Mouse (Mus musculus) left cerebral cortex, adult 11 months (tissue): ENCODE measurements around the gene Rpl18.

ENCODE experiments used
- DNase-seq: peaks from one replicate; pipeline ENCODE4 v3.0.0; 2022; ENCODE audit warnings: low spot score

Rpl18 gene

DNA sequence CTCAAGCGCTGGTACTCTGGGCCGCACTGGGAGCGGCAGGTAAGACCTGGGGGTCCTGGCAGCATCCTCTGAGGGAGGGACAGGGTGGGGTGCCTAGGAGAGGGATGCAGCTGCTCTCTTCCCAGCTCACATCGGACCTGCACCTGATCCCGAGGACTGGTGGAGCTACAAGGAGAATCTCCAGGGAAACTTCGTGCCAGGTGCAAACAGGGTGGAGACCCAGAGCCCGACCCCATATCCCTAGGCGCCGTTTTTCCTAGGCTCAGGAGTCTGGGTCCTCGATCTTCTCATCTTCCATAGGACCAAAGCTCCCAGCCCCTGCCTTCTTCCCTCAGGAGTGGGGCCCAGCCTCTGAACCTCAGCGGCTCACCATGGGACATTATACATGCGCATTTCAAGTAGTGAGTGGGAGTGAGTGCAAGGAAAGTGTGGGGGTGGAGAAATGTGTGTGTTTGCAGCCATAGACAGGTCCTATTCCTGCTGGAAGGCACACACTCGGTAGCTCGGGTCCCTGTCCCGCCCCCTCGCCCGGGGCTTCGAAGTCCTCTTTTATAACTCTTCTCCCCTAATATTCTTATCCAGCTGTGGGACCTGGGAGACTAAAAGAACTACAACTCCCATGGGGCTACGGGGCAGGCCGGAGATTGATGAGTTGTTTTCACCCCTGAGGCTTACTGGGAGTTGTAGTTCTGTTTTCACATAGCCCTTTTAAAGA is 14.8 kb upstream of the Rpl18 start:
- DNase-seq = peak; percentile 87

DNA sequence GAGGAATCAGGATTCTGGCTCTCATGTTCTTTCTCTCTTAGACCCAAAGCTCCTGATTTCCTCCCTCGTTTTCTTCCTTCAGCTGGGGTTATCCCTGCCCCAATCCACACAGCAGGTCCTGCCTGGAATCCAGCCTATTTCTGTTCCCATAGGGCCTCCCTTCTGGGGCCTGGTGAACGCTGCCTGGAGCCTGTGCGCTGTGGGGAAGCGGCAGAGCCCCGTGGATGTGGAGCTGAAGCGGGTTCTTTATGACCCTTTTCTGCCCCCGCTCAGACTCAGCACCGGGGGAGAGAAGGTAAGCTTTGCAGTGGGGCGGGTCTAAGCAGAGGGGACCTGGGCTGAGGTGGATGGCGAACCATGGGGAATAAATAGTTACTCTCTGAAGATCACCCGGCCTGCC is 14.2 kb upstream of the Rpl18 start:
- DNase-seq = no peak

DNA sequence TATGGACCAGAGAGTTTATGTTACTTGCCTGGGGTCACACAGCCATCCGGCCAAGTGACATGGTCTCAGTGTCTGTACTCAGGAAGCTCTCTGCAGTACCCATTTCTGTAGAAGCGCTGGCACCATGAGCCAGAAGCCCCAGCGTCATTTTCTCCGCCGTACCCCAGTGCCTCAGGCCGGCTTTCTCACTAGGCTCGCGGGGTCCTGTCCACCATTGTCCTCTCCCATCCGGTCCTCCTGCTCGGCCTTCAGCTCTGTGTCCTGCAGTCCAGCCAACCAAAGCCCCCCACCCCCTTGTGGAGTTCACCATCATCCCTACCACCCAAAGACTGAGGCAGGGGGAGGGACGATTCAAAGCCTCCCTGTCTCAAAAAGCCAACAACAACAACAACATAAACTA is 13.7 kb upstream of the Rpl18 start:
- no peak for DNase-seq

DNA sequence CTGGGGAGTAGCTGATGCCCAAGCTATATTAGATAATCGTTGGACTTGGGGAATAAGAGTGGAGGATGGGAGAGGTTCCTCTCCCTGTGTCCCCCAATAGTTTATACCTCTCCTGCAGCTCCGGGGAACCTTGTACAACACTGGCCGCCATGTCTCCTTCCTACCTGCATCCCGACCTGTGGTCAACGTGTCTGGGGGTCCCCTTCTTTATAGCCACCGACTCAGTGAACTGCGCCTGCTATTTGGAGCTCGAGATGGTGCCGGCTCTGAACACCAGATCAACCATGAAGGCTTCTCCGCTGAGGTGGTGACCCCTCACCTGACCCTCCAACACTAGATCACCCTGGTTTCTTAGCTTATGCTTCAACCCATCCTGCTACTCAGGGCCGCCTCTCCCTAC is 12.9 kb upstream of the Rpl18 start:
- no peak for DNase-seq

DNA sequence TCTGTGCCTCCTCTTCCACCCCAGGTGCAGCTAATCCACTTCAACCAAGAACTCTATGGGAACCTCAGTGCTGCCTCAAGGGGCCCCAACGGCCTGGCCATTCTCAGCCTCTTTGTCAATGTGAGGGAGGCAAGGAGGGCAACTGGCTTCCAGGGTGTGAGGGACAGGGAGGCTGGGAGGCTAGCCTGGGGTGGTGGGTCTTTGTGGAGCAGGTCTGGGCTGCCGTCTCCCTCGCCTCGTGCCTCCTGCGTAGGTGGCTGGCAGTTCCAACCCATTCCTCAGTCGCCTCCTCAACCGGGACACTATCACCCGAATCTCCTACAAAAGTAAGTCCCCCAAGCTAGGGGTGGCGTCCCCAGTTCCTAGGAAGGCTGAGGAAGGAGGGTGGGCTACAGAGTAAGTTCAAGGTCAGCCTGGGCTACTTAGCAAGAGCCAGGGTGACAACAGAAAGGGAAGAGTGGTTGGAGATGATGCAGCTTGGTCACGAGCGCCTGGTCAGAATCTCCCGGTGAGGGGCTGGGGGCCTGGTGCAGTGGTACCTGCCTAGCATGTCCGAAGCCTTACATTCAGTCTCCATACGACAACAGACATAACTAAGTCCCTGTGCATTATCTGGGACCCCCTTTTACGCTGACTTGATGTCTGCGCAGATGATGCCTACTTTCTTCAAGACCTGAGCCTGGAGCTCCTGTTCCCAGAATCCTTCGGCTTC is 12.3 kb upstream of the Rpl18 start:
- DNase-seq = no peak

DNA sequence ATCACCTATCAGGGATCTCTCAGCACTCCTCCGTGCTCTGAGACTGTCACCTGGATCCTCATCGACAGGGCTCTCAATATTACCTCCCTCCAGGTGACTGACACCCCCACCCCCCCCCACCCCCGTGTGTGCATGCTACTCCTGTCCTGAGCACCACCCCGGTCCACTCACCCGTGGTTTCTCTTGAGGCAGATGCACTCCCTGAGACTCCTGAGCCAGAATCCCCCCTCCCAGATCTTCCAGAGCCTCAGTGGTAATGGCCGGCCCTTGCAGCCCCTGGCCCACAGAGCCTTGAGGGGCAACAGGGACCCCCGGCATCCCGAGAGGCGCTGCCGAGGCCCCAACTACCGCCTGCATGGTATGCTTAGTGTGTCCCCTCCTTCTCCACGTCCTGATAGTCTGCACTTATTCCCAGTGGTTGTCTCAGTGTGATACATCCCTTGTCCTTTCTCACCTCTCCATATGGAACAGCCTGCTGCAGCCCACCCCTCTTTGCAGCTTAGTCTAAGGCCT is 11.7 kb upstream of the Rpl18 start:
- DNase-seq = no peak

DNA sequence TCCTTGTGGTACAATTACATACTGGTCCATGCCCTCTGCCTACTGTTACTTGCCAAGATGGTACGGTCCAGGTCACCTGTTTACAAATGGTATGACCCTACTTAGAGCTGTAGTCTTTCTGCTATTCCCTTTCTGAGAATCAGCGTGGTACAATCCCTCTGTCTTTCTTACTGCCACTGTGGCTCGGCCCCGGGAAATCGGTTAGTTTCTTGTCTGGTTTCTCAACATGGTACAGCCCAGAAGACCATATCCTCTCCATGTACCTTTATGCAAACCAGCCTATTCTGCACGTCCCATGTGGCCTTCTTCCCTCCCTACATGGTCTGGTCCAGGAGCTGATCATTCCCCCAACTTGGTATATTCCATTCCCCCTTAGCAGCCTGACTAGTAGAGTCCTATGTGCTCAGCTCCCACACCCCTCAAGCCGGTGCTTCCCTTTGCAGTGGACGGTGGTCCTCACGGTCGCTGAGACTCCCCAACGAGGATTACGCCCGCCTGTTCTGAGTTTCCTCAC is 11.2 kb upstream of the Rpl18 start:
- peak; percentile 89 for DNase-seq

DNA sequence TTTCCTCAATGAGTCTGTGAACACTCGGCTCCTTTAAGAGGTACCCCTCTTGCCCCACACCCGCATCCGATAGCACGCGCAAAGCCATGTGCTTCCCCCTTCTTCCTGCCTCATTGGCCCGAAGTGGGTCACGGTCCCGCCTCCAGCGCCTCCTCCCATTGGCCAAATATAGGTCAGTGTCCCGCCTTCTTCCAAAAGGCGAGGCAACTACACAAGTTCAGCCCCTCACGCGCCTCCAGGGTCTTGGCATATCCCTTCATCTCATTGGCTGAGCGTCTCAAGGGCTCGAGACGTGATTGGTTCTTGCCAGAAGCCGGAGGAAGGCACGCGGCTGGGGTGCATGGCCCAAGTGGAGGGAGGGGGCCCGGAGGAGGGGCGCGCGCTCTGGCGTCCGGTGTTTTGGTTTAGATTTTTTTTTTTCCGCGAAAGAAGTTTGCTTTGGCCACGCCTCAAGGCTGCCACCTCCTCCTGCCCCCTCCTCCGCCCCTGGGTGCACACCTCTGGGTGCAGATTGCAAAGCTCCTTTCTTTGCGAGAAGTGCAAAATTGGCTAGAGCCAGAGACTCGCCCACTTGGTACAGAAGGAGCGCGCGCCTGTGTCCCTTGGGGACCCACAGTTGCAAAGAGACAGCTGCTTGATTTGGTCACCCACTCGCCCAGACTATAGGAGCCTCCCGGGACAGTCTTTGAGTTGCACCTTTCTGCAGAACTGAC is 10.4 kb upstream of the Rpl18 start, which contains the start of gene Dbp:
Gene Dbp (plus strand): TSS at position 359 of the 713 bp plus-strand sequence.
- DNase-seq = peak; percentile 100

DNA sequence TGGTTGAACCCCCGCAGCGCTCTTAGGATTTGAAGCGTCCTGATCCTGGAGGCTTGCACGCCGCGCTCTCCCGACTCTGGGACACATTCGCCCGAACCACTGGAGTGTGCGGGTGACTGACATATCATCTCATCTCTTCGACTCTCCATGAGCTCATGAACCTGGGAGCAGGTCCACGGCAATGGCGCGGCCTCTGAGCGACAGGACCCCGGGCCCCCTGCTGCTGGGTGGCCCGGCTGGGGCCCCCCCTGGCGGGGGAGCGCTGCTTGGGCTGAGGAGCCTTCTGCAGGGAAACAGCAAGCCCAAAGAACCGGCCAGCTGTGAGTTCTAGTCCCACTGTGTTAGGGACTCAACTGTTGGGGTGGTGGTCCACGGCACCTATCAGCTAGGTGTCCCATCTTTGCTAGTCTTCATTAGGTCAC is 9.8 kb upstream of the Rpl18 start:
- no peak for DNase-seq

DNA sequence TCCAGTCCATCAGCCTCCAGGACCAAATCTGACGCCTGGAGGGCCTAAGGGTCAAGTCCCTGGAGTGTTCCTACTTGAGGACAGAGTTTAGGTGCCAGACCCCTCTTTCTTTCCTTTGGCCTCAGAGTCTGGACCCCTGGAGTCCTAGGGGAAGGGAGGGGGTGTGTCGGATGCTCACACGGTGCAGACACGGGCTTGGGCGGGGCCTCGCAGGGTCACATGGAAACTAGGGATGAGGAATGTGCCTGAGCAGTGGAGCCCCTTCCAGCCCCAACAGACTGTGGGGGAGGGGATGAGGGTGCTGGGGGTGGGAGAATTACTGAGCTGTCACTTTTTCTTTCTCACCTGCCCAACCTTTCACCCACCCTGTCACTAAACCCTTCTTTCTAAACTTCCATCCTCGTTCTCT is 9.4 kb upstream of the Rpl18 start:
- peak; percentile 87 for DNase-seq

DNA sequence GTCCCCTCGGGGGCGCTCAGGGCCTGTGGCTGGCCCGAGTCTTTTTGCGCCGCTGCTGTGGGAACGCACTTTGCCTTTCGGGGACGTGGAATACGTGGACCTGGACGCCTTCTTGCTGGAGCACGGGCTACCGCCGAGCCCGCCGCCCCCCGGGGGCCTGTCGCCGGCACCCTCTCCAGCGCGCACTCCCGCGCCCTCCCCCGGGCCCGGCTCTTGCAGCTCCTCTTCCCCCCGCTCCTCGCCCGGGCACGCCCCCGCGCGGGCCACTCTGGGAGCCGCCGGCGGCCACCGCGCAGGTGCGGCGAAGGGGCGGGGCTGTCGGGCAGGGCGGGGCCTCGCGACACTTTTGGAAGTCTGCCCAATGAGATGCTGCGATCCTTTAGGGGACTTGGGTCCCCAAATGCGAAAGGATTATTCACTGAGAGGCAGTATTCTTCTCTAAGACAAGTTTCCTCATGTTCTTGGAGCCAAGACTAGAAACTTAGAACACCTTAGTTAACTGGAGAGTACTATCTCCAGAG is 8.5 kb upstream of the Rpl18 start:
- peak; percentile 84 for DNase-seq

DNA sequence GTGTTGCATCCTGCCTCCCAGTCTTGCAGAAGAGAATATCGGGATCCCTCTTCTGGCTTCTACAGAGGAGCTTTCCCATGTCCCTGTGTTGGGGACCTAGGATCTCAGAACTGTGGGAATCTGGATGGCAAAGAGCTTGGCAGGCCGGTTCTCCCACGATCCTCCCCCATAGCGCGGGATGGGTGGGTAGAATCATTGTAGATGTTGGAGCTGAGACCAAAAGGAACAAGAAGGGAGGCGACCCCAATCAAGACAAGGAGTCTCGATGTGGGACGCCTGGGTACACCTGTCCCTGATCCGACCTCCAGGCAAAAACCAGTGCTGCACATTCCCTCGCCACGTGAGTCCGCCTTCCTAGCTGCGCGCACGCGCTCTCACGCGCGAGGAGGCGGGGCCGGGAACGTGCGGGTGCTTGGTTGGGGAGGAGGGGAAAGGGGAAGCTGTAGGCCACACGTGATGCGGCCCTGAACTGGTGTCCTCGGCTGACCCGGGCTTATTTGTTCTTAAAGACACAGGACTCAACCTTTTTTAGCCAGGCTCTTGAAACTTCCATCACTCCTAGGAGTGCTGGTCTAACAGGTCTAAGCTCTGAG is 7.8 kb upstream of the Rpl18 start:
- DNase-seq = peak; percentile 94

DNA sequence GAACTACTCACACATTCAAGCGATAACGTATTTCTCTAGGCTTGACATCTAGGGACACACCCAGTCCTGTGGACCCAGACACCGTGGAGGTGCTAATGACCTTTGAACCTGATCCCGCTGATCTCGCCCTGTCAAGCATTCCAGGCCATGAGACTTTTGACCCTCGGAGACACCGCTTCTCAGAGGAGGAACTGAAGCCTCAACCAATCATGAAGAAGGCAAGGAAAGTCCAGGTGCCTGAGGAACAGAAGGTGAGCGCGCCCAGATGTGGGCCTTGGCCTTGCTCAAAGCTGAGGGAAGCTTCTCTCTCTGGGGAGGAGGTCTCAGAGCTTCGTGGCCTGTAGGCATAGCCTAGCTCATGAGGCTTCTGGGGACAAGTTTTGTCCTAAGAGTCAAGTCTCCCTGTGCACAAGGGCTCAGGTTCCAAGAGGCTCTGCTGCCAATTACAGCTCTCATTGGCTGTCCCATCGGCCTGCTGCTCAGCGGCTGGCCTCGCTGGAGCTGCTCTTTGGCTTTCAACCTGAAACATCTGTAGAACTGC is 7.0 kb upstream of the Rpl18 start:
- DNase-seq = no peak

DNA sequence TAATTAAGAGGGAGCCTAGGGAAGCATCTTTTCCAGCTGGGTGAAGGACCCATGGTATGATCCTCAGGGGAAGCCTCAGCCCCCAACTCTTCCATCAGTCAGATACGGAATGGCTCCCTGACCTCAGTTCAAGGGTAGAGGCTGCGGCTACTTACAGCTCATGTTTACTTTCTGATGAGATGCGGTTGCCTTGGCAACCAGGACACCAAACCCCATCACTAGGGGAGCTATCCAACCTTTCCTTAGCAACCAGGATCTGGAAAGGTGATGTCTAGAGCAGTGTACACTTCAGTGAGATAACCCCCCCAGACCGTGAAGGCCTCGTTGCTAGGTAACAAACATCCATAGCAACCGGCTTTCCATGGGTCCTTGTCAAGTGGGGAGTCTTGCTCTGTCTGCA is 6.2 kb upstream of the Rpl18 start:
- no peak for DNase-seq

DNA sequence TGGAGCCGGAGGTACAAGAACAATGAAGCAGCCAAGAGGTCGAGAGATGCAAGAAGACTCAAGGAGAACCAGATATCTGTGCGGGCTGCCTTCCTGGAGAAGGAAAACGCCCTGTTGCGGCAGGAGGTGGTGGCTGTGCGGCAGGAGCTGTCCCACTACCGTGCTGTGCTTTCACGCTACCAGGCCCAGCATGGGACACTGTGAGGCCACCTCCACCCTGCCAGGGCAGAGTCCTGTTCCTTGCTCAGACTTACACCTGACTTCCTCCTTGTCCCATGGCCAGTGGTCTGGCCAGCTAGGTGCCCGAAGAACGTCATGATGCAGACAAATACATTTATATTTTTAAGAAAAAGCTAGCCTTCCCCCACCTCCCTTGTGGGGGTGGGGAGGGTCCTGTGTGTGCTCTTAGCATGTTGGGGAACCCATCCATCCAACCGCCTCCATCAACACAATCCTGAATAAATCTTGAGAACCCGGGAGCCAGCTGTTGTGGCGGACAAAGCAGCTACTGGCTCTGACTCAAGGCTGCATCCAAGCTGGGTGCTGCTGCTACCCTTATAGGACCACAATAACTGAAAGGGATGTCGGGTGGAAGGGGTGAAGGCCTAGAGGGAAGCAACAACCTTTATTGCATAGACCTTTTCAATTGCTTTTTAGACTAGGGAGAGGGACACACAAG is 5.4 kb upstream of the Rpl18 start:
- no peak for DNase-seq

DNA sequence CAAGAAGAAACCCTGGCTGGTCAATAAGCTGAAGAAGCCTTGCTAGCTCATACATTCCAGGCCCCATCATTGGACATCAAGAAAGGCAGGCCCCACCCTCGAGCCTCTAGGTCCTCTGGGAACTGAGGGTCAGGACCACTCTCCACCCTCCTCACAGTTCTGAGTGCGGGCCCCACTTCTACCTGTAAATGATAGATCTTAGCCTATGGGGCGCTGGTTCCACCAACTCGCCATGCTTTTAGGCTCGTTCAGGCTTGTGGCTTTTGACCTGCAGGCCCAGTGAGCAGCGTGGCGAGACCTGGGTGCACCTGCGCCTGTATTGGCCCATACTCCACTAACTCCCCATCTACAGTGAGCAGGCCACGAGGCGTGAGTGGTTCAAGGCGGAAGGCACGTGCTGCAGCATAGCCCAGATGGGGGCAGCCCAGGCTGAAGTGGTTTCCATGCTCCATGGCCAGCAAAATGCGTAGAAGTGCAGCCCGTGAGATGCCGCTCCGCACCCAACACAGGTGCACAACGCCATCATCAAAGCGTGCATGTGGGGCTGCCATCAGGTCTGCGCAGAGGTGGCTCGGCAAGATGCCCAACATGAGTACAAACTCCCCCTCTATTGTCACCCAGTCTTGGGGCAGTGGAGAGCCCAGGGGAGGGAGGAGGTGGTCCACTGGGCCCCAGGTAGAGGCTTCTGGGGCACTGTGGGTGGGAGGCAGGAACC is 4.6 kb upstream of the Rpl18 start:
- DNase-seq = no peak

DNA sequence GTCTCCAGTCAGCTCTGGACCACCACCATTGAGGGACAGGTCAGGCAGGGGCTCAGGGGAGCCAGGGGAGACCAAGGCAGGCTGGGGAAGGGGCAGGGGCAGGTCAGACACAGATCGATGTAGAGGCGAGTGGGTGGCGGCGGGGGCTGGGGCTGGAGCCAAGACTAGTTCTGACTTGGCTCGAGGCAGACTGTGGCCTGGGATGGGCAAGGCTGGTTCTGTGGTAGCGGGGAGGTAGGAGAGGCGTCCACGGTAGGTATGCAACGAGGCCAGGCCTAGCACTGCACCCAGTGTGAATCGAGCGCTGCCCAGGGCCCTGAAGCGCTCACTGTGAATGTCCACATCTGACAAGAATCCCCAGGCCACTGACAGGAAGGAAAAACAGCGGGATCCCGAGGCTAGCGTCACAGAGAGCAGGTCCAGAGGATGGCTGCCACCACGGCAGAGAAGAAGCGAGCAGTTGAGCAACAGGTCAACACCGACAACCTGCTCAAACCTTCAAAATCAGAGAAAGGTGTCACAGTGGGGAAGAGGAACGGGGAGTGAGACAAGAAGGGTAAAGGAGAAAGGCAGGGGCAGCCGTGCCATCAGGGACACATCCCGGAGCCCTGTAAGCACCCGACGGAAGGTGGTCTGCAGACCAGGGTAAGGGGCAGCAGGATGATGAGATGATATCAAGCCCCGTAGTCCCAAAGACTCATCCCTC is 3.8 kb upstream of the Rpl18 start:
- DNase-seq = no peak

DNA sequence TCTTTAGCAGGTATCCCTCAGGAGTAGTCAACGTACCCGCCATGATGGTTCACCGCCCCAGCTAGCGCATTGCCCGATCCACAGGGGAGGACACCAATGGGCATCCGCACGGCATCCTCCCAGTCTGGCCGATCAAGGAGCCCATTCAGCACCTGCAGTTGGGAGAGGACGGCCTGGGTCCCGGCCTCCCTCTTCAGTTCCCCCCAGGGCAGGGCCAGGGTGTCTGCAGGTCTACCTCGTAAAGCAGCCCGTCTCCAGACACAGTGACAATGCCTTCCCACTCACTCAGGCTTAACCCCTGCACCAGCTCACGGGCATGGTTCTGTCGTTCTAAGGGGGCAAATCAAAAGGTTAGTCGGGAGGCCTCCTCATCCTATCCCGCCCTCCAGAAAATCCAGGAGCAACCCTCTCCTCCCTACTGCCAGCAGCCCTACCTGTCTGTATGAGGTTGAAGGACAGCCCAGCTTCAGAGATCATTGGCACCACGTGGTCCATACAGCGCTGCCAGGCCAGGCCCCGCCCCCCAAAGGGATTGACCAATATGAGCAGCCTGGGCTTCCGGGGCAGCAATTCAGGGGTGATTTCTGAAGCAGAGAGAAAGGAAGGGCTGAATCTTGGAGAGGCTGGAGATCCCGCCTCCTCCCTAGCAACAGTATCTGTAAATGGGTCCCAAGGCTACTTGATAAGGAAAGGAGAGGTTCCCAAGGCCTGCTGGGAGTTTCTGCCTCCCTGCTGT is 3.1 kb upstream of the Rpl18 start:
- DNase-seq = no peak

DNA sequence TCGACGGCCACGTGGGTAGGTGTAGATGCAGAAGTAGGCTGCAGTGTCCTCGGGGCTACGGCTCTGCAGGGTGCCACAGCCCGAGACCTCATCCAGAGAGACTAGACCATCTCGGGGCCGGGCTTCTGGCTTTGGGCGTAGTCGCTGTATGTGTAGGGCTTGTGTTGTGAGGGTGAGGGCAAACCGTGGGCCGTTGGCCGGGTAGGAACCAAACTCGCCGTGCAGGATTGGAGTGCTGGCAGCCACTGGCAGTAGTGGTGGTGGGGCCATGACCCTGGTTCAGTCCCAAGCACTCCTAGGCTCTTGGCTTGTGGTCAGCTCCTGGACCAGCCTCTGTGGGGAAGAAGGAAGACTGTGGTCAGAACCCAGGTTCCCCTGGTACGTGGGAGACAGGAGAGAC is 1.9 kb upstream of the Rpl18 start:
- no peak for DNase-seq
